Mouse (Mus musculus) brain, embryonic 14.5 days (tissue): ENCODE results near the gene Kcnip3.

Source experiments
- CTCF ChIP-seq: fragments of 200-500 bp; IDR thresholded peaks from 2 replicates; pipeline ENCODE4 v1.5.1; 2012; ENCODE audit warnings: inconsistent platforms, mild to moderate bottlenecking, moderate library complexity, borderline replicate concordance; ENCODE audit not compliant: insufficient read depth, insufficient read length; ENCODE audit errors: extremely low read depth
- POLR2A ChIP-seq: fragments of 200-500 bp; IDR thresholded peaks from 2 replicates; pipeline ENCODE4 v1.6.1; 2012; ENCODE audit warnings: mild to moderate bottlenecking, inconsistent platforms, borderline replicate concordance; ENCODE audit not compliant: poor library complexity, insufficient read depth, insufficient read length, severe bottlenecking; ENCODE audit errors: extremely low read depth

- TF ChIP-seq CTCF, result no peak
- no peak for TF ChIP-seq POLR2A
Measured at GRCm38 (mm10) chr2:127531592-127531991, 9.7 kb upstream of the Kcnip3 start.
